Mouse (Mus musculus): ENCODE measurements around the gene Pik3c2a.
"Not testable (repeated sequence)": the region's sequence is repeated elsewhere in the genome, so short reads cannot be mapped to it uniquely, and the experiment has no call there.

Pik3c2a gene

DNA sequence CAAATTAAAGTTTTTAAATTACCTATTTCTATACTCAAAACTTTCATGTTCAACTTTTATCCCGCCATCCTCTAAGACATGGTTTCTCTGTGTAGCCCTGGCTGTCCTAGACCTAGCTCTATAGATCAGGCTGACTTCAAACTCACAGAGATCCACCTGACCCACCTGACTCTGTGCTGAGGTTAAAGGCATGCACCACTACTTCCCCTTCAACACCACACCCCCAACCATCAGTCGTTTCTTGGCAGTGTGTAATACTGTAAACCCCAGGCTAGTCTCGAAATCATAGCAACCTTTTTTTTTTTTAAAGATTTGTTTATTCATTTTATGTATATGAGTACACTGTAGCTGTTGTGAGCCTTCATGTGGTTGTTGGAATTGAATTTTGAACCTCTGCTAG is 50.9 kb downstream of the Pik3c2a start:
- DNase-seq (ENCODE audit: low spot score in 2 of 2): no peak

DNA sequence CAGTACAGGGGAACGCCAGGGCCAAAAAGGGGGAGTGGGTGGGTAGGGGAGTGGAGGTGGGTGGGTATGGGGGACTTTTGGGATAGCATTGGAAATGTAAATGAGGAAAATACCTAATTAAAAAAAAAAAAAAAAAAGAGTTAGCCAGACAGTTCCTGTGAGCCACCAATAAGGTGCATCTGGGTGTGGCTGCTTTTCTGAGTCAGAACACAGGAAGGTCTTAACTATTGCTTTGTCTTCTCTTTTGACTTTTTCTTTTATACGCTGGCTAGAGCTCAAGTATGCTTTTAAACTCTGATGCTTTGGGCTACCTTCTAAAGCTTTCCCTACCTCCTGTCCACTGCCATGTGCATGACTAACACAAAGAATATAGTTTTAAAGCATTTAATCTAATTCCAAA is 55.9 kb downstream of the Pik3c2a start:
- not testable (repeated sequence) for DNase-seq (ENCODE audit: low spot score in 2 of 2)

DNA sequence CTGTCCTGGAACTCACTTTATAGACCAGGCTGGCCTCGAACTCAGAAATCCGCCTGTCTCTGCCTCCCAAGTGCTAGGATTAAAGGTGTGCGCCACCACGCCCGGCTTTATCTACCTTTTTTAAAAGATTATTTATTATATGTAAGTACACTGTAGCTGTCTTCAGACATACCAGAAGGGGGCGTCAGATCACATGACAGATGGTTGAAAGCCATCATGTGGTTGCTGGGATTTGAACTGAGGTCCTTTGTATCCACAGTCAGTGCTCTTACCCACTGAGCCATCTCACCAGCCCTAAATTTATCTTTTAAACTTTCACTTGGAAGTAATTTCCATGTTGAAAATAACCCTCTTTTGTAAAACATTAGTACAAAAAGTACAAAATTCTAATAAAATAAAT is 64.1 kb downstream of the Pik3c2a start:
- DNase-seq (ENCODE audit: low spot score in 2 of 2): not testable (repeated sequence)

DNA sequence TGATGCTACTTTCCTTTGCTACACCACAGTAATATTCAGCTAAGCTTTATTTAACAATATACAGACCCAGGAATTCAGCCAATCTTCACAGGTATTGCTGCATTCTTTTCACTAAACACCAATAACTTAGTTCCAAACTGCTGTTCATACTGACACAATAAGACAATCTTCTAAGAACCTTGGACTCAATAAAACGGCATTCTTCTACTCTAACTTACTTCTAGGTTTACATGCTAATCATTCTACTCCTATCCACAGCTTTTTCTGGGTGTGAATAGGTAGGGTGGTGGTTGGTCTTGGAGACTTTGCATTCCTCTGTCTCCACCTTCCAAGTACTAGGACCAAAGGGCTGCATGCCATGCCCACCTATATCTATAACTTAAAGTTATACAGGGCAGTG is 69.0 kb downstream of the Pik3c2a start:
- DNase-seq (ENCODE audit: low spot score in 2 of 2): no peak

DNA sequence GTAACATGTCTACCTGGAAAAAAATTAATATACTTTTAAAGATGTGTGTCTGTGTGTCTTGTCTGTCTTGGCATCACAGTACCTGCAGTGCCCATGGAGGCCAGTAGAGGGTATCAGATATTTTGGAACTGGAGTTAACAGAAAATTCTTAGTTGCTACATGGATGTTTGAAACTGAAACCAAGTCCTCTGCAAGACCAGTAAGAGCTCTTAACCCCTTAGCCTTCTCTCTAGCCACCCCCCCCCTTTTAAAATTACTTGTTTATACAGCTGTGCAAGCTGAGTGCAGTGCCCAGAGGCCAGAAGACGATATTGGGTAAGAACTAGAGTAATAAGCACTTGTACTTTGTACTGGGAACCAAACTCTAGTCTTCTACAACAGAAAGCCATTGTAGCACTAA is 107.0 kb downstream of the Pik3c2a start:
- peak; percentile 50 to 68 for DNase-seq (ENCODE audit: low spot score in 2 of 2)

DNA sequence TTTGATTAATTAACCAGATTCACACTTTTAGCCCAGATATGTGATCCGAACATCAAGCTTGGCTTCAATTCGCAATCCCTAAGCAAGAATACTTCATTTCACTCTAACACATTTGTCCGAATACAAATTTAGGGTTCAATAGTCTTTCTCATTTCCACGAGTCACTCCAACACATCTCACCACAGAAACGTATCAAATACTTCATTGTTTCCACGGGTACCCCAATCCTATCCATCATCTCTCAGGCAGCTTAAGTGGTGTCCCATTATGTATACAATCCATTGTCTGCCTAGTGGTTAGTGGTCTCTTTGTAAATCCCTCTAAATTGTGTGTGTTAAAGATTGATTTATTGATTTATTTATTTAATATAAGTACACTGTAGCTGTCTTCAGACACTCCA is 108.1 kb downstream of the Pik3c2a start:
- DNase-seq (ENCODE audit: low spot score in 2 of 2): no peak

GRCm38 (mm10) chr7:116334669-116335038 is 108.6 kb downstream of the Pik3c2a start:
- no peak for DNase-seq (ENCODE audit: low spot score in 2 of 2)

DNA sequence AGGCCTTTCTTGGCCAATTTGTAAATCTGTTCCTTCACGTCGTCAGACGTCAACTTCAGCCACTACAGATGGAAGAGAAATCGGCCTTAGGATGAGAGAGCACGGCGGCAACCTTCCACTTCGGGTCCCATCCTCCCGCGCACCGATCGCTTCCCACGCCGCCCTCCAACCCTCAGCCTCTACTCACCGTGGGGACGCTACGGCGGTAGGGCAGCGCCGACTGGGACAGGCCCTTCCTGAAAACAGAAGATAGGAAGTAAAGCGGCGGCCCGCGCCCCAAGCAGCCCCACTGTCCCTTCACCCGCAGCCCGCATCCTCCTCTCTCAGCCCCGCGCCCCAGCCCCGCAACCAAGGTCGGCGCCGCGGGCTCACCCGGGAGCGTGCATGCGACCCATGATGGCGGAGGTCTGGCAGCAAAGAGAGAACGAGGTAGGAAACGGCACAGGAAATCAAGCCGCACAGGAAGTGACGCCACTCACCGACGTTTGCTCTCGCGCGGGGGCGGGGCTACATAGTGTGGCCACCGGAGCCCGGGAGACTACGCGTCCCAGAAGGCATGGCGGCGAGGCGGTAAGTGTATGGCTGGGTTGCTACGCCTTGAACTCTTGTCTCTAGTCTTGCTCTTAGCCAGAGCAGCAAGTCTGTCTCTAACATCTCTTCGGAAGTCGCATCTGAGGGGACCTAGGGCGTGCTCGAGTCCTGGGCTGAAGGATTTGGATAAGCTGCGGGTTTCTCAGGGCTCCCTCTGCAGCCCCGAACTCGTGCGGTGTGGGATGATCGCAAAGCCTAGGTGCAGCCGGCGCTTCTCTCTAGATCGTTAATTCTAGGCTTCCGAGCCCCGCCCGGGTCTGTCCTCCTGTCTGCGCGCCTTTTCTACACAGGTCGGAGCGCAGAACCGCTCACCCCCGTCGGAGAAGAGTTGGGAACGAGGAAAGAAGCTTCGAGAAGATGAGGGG is 109.3 kb downstream of the Pik3c2a start, which contains the start of gene Rps13:
Gene Rps13 (minus strand): TSS at position 483 of the 956 bp plus-strand sequence.
- peak; percentile 96 to 98 for DNase-seq (ENCODE audit: low spot score in 2 of 2)

GRCm38 (mm10) chr7:116331246-116331645 is 112.0 kb downstream of the Pik3c2a start:
- DNase-seq (ENCODE audit: low spot score in 2 of 2): no peak

DNA sequence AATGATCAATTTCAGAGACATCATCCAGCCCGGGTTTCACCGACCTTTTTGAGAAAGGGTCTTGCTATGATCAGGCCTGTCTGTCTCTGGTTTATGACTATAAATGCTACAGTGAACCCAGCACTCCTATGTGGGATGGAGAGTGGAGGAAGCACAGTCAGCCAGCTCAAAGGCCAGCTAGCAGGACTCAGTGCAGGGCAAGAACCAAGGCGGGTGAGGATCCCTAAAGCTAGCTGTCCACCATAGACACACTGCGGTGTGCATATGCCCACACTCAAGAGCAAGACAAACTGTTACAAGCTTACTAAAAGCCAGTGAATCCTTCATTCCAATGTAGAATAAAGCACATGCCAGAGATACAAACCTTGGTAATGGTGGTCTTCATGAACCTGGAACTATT is 113.4 kb downstream of the Pik3c2a start:
- DNase-seq (ENCODE audit: low spot score in 2 of 2): no peak

GRCm38 (mm10) chr7:116328777-116329176 is 114.5 kb downstream of the Pik3c2a start:
- DNase-seq (ENCODE audit: low spot score in 2 of 2): no peak

GRCm38 (mm10) chr7:116327901-116328300 is 115.3 kb downstream of the Pik3c2a start:
- DNase-seq (ENCODE audit: low spot score in 2 of 2): peak in 1 of 2 experiments; percentile 26

DNA sequence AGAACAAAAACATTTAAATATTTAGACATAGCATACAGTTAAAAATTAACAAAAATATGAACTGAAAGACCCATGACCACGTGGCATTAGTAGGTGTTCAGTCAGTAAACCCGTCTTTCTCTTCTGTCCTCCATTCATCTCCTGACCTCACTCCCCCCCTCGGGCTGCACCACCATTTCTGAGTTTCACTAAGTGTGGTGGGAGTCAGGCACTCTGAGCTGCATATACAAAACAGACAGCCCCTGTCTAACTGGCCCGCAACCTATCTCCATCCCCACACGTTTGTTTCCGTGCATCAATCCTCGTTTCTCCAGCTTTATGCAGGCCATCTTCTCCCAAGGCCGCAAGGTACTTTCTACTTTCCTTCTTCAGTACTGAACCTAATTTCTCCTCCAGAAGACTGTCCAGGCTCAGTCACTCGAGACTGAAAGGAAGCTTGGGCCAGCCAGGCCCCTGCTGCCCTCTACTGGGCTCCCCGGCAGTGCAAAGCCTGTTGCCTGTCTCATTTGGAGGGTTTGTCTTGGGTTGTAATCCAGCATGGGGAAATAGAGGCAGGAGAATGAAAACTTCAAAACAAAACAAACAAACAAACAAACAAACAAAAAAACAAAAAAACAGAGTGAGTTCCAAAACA is 119.8 kb downstream of the Pik3c2a start:
- peak in 1 of 2 experiments; percentile 53 for DNase-seq (ENCODE audit: low spot score in 2 of 2)

GRCm38 (mm10) chr7:116309456-116309855 is 133.8 kb downstream of the Pik3c2a start:
- DNase-seq (ENCODE audit: low spot score in 2 of 2): peak; percentile 24 to 25

DNA sequence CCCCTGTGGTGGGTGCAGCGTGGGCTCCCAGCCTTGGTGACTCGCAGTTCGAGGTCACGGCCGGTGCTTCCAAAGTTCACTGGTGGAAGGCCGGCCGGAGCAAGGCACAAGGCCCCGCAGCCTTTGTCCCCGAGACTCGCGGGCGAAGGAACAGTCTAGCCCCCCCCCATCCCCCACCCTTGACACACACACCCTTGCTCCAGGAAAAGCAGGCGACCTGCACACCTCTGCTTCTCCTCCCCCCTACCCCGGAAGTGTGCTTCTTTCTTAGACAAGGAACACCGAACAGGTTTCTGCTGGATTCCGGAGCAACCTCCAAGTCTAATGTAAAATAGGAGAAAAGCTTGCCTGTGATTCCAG is 134.6 kb downstream of the Pik3c2a start:
- peak; percentile 30 to 35 for DNase-seq (ENCODE audit: low spot score in 2 of 2)

DNA sequence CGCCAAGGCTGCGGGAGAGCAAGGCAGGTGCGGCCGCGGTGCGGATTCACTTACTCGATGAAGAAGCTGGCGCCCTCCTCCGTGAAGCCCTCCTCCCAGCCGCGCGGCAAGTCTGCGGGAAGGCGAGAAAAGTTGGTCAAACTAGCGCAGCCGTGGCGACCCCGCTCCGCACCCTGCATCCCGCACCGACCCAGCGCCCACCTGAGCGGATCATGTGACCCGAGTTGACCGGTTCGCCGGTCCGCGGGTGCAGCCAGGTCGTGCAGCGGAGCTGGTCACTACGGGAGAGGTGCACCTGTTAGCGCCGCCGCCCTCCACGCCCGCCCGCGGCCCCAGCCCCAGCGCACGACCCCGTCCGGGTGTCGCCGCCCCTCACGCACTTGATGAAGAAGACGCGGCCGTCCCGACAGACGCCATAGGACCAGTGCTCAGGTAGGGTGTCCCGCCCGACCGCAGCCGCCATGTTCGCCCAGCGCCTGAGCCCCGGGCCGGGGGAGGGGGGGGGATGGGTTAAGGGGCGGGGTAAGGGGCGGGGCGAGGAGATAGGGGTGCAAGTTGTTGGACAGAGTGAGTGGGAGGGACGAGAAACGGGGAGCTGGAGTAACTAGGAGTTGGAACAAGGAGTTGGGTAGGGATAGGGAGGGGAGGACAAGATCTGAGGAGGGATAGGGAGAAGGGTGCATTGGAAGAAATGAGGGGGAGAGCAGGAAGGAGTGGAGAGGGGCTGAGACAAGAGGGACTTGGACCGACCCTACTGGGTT is 135.2 kb downstream of the Pik3c2a start, which contains the start of gene Plekha7:
Gene Plekha7 (minus strand): TSS at position 506 of the 761 bp plus-strand sequence.
- DNase-seq (ENCODE audit: low spot score in 2 of 2): peak; percentile 42 to 55

DNA sequence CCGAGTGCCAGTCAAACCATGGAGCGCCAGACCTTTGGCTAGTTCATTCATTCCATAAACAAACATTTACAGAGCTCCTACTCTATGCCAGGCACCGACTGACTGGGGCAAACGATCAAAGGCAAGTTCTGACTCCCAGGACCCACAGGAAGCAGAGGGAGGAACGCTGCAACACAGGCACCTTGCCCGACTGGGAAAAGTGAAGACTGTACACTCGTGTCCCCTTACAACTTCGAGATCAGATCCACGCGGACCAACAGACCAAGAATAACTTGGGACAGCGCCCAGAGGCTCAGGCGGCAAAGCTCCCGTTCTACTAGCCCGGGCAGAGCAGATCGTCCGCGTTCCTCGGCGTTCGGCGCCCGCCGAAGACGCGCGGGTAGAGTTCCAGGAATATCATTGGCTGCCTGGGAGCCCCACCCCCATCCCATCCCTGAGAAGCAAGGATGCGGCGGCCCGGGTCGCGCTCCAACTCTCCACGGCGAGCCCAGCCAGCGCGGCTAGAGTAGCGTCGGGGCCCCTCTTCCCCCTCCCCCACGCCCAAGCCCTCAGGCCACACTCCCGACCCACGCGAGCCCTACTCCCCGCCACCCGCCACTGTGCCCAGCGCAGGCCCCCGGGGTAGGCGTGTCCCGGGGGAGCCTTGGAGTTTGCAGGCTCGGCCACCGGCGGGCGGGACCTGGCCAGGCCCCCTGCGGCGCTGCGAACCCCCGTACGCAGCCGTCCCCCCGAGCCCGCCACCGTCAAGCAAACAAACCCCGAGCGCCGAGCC is 136.0 kb downstream of the Pik3c2a start:
- peak in 1 of 2 experiments; percentile 15 for DNase-seq (ENCODE audit: low spot score in 2 of 2)

DNA sequence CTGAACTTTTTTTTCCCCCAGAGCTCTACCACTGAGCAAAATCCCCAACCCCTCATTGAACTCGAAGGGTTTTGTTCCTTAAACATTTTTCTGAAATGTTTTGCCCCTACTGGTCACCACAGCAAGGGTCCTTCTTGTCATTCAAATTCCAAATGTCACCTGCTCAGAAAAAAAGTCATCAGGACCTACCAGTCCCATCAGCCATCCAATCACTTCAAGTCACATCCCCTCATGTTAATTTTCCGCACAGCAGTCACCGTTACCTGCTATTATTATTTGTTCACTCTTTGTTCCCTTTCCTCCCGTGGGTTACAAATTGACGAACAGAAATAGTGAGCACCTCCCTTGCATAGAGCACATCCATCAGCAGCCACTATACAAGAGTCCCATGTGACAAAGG is 136.6 kb downstream of the Pik3c2a start:
- no peak for DNase-seq (ENCODE audit: low spot score in 2 of 2)

- DNase-seq (ENCODE audit: low spot score in 2 of 2): no peak
Measured at GRCm38 (mm10) chr7:116301661-116302311, 141.5 kb downstream of the Pik3c2a start.

DNA sequence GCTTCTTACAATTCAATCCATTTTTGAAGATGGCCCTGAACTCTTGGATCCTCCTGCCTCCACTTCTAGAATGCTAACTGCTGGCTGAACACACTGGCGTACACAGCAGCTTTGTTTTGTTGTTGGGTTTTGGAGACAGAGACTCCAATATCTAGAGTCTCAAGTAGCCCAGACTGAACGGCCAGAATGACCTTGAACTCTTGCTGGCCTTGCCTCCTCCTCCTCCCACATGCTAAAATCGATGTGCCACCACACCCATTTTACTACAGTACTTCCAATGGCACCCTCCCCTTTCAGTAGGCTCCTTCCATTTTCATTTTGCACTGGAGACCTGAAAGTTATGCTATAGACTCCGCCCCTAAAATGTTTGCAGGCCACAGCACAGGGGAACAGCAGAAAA is 142.1 kb downstream of the Pik3c2a start:
- no peak for DNase-seq (ENCODE audit: low spot score in 2 of 2)

DNA sequence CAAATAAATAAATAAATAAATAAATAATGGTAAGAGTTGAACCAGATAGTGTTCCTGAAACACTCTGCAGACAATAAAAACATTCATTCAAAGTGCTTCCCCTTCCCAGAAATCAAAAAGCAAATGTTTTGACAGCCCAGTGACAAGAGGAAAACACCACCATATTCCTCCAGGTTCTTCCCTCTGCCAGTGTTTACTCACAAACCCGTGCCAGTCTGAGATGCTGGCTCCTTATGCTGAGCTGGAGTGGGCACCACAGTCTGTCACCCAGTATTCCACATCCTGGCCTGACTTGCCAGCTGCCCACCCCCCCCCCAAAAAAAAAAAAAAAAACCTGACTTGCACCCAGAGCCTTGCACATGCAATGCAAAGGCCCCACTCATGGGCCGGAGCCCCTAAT is 144.4 kb downstream of the Pik3c2a start:
- no peak for DNase-seq (ENCODE audit: low spot score in 2 of 2)
